Mouse (Mus musculus): ENCODE results near the gene Mtus2. TPM values are rescaled to one million over a fixed set of nuclear protein-coding genes. Genes with fewer than 3 reads are reported as not detected.
A peak's percentile ranks its signal among the peaks of the same experiment; 100 is the strongest.

Gene Mtus2
- total and polyA plus RNA-seq, 2 experiments from 2014 or later = 33.6 to 40.4 TPM

DNA sequence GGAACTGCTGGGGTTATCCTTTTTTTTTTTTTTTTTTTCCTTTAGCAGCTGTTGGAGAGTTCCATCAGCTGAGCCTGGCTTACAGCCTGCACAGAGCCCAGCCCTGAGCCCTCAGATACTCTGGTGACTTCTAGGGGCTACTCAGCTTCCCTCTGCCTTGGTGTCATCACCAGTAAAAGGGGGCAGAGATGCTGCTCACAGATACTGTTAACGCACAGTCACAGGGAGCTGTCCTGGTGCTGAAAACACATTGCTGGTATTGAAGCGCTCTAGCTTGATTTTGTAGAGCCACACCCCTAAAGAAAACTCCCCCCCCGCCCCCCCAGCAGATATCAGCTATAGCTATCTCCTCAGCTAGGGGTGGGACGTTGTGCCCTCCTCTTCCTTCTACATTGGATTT, 112.8 kb downstream of the Mtus2 start:
- Histone ChIP-seq H3K4me3 (ENCODE audit: low read length) (no peak overlapping the region), H3K9ac (replicated peaks; ENCODE audit: low read length) (no peak overlapping the region), H3K4me1 (ENCODE audit: insufficient read depth, low read length) (no peaks in the 10 kb centered on the region), H3K4me2 (ENCODE audit: low read depth, low read length) (no peak overlapping the region), H3K9me3 (ENCODE audit: low read length) (no peaks in the 10 kb centered on the region), H3K36me3 (ENCODE audit: insufficient read depth, low read length) (no peaks in the 10 kb centered on the region), H3K27me3 (ENCODE audit: insufficient read depth, low read length) (no peaks in the 10 kb centered on the region), H3K27ac (no peak overlapping the region)
- WGBS = 24% methylated on average over 4 of the region's 4 CpGs
- ATAC-seq = no peak
- peak; percentile 46 for DNase-seq (ENCODE audit: low spot score)
- no peak for TF ChIP-seq CTCF (IDR thresholded peaks at IDR 0.05; ENCODE audit: low read depth)

DNA sequence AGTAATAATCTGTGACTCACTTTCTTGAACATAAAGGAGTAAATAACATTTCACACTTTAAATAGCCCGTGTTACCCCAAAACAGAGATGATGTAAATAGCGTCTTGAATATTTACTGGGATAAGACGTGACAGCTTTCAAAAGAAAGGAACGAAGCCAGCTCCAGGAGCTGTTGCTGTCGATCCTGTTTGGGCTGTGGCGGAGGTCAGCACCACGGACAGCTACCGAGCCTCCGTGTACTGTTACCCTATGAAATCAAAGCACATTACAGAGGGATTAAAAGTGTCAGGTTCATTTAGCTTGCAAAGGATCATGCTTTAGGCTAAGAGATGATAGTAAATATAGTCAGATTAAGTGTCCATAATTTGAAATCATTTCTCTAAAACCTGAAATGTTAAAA, 114.7 kb downstream of the Mtus2 start:
- Histone ChIP-seq H3K4me2 (ENCODE audit: low read depth, low read length) (no peak overlapping the region), H3K36me3 (ENCODE audit: insufficient read depth, low read length) (no peaks in the 10 kb centered on the region), H3K4me3 (ENCODE audit: low read length) (no peak overlapping the region), H3K9ac (replicated peaks; ENCODE audit: low read length) (no peak overlapping the region), H3K27me3 (ENCODE audit: insufficient read depth, low read length) (no peaks in the 10 kb centered on the region), H3K27ac (no peak overlapping the region), H3K9me3 (ENCODE audit: low read length) (no peaks in the 10 kb centered on the region), H3K4me1 (ENCODE audit: insufficient read depth, low read length) (no peaks in the 10 kb centered on the region)
- TF ChIP-seq CTCF (IDR thresholded peaks at IDR 0.05; ENCODE audit: low read depth) = no peak
- DNase-seq (ENCODE audit: low spot score) = peak; percentile 33
- no peak for ATAC-seq
- WGBS = 13% methylated on average over 9 of the region's 9 CpGs

DNA sequence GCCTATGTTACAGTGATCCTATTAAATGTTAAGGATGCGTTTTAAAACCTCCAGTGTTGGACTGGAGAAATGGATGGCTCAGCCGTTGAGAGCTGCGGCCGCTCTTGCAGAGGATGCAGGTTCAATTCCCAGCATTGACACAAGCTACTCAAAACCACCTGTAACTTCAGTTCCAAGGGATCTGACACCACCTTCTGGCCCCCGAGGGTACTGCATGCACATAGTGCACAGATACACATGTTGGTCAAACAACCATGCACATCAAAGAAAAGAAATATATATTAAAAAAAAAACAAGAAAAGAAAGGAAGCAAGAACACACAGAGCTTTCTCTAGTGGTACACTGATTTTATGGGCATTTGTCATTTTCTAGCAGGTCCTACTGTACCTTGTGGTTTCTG, 116.3 kb downstream of the Mtus2 start:
- no peak overlapping the region for H3K4me2 ChIP-seq (ENCODE audit: low read depth, low read length)
- H3K9me3 ChIP-seq (ENCODE audit: low read length) = no peaks in the 10 kb centered on the region
- no peak overlapping the region for H3K9ac ChIP-seq (replicated peaks; ENCODE audit: low read length)
- H3K4me1 ChIP-seq (ENCODE audit: insufficient read depth, low read length) = no peaks in the 10 kb centered on the region
- 90% methylated on average over 5 of the region's 5 CpGs for WGBS
- no peaks in the 10 kb centered on the region for H3K27me3 ChIP-seq (ENCODE audit: insufficient read depth, low read length)
- DNase-seq (ENCODE audit: low spot score) = peak; percentile 38
- H3K27ac ChIP-seq = no peak overlapping the region
- no peak for ATAC-seq
- H3K4me3 ChIP-seq (ENCODE audit: low read length) = no peak overlapping the region
- H3K36me3 ChIP-seq (ENCODE audit: insufficient read depth, low read length) = no peaks in the 10 kb centered on the region
- TF ChIP-seq CTCF (IDR thresholded peaks at IDR 0.05; ENCODE audit: low read depth) = peak; percentile 57

DNA sequence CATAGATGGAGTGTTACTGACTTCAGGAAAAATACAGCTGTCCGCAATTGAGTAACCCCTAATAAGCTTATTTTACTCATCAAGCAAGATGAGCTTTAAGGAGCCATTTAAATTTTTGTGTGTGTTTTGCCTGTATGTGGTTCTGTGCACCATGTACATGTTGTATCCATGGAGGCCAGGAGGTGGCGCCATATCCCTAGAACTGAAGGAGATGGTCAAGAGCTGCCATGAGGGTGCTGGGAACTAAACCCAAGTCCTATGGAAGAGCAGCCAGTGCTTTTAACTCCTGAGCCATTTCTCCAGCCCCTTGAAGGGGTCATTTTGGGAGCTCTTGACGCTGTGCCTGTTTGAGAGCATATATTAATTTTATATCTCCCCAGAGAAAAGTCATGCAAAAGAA, 122.6 kb downstream of the Mtus2 start:
- H3K4me2 ChIP-seq (ENCODE audit: low read depth, low read length) = no peak overlapping the region
- no peaks in the 10 kb centered on the region for H3K36me3 ChIP-seq (ENCODE audit: insufficient read depth, low read length)
- ATAC-seq (no peak), DNase-seq (ENCODE audit: low spot score) (no peak)
- H3K4me3 ChIP-seq (ENCODE audit: low read length) = no peak overlapping the region
- no peaks in the 10 kb centered on the region for H3K4me1 ChIP-seq (ENCODE audit: insufficient read depth, low read length)
- H3K27me3 ChIP-seq (ENCODE audit: insufficient read depth, low read length) = no peaks in the 10 kb centered on the region
- H3K9me3 ChIP-seq (ENCODE audit: low read length) = no peaks in the 10 kb centered on the region
- no peak overlapping the region for H3K9ac ChIP-seq (replicated peaks; ENCODE audit: low read length)
- TF ChIP-seq CTCF (IDR thresholded peaks at IDR 0.05; ENCODE audit: low read depth) = peak; percentile 45
- WGBS = 80% methylated on average over 3 of the region's 3 CpGs
- H3K27ac ChIP-seq = no peak overlapping the region

DNA sequence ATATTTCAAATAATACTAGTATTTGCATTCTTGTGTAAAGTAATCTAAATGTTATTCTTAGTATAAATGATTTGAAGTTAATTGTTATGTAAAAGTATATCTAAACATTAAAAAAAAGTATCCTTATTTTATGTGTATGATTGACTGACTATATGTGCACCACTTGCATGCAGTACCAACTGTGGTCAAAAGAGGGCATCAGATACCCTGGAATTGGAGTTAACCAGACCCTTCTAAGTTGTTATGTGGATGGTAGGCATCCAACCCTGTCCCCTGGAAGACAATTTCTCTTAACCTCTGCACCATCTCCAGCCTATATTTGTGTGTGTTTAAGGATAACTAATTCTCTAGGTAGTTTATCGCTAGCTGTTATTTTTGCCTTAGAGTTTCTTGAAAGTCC, 126.4 kb downstream of the Mtus2 start:
- TF ChIP-seq CTCF (IDR thresholded peaks at IDR 0.05; ENCODE audit: low read depth) = peak; percentile 45
- ATAC-seq (no peak), DNase-seq (ENCODE audit: low spot score) (no peak)
- H3K4me2 ChIP-seq (ENCODE audit: low read depth, low read length) = no peak overlapping the region
- no peaks in the 10 kb centered on the region for H3K36me3 ChIP-seq (ENCODE audit: insufficient read depth, low read length)
- H3K27me3 ChIP-seq (ENCODE audit: insufficient read depth, low read length) = no peaks in the 10 kb centered on the region
- H3K4me1 ChIP-seq (ENCODE audit: insufficient read depth, low read length) = no peaks in the 10 kb centered on the region
- no peak overlapping the region for H3K4me3 ChIP-seq (ENCODE audit: low read length)
- no peaks in the 10 kb centered on the region for H3K9me3 ChIP-seq (ENCODE audit: low read length)
- 94% methylated on average over 1 of the region's 1 CpGs for WGBS
- H3K9ac ChIP-seq (replicated peaks; ENCODE audit: low read length) = no peak overlapping the region
- no peak overlapping the region for H3K27ac ChIP-seq

GRCm38 (mm10) chr5:148084766-148085165, 127.6 kb downstream of the Mtus2 start:
- no peak for ATAC-seq
- H3K27ac ChIP-seq = no peak overlapping the region
- H3K4me2 ChIP-seq (ENCODE audit: low read depth, low read length) = no peak overlapping the region
- WGBS = 87% methylated on average over 5 of the region's 5 CpGs
- no peaks in the 10 kb centered on the region for H3K9me3 ChIP-seq (ENCODE audit: low read length)
- TF ChIP-seq CTCF (IDR thresholded peaks at IDR 0.05; ENCODE audit: low read depth) = no peak
- no peak overlapping the region for H3K9ac ChIP-seq (replicated peaks; ENCODE audit: low read length)
- no peak for DNase-seq (ENCODE audit: low spot score)
- no peaks in the 10 kb centered on the region for H3K4me1 ChIP-seq (ENCODE audit: insufficient read depth, low read length)
- no peak overlapping the region for H3K4me3 ChIP-seq (ENCODE audit: low read length)
- H3K27me3 ChIP-seq (ENCODE audit: insufficient read depth, low read length) = no peaks in the 10 kb centered on the region
- no peaks in the 10 kb centered on the region for H3K36me3 ChIP-seq (ENCODE audit: insufficient read depth, low read length)

DNA sequence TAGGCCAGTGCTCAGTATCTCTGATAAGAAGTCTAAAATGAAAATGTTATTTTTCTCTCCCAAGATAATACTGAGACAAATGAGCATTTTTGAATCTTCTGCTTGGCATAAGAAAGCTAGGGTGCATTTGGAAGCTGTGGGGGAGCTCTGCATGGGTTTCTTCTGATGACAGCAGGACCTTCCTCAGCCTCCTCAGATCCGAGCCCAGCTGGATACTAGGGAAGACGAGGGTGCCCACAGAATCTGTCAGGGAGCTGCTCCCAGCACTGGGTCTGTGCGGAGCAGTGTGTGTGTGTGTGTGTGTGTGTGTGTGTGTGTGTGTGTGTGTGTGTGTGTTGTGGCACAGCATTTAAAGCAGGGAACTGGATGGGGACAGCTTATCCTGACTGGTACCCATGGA, 130.7 kb downstream of the Mtus2 start:
- Histone ChIP-seq H3K9me3 (ENCODE audit: low read length) (no peaks in the 10 kb centered on the region), H3K4me3 (ENCODE audit: low read length) (no peak overlapping the region), H3K36me3 (ENCODE audit: insufficient read depth, low read length) (no peaks in the 10 kb centered on the region), H3K4me1 (ENCODE audit: insufficient read depth, low read length) (no peaks in the 10 kb centered on the region), H3K9ac (replicated peaks; ENCODE audit: low read length) (no peak overlapping the region), H3K27me3 (ENCODE audit: insufficient read depth, low read length) (no peaks in the 10 kb centered on the region), H3K27ac (no peak overlapping the region), H3K4me2 (ENCODE audit: low read depth, low read length) (no peak overlapping the region)
- ATAC-seq = no peak
- WGBS = 71% methylated on average over 3 of the region's 3 CpGs
- DNase-seq (ENCODE audit: low spot score) = no peak
- TF ChIP-seq CTCF (IDR thresholded peaks at IDR 0.05; ENCODE audit: low read depth) = no peak
